Mouse (Mus musculus): ENCODE results near the gene Fam13c.
"Not testable (repeated sequence)": the region's sequence is repeated elsewhere in the genome, so short reads cannot be mapped to it uniquely, and the experiment has no call there.

The Fam13c gene

GRCm38 (mm10) chr10:70439676-70440521 is at the start of gene Fam13c:
Gene Fam13c, plus strand, starts transcription at chr10:70440481.
- DNase-seq (ENCODE audit: low spot score): peak; percentile 47

- DNase-seq (ENCODE audit: low spot score): peak; percentile 54
Measured at GRCm38 (mm10) chr10:70395900-70396299, 44.4 kb upstream of the Fam13c start.

- DNase-seq (ENCODE audit: low spot score): peak; percentile 39
Measured at GRCm38 (mm10) chr10:70398224-70398623, 42.1 kb upstream of the Fam13c start.

- no peak for DNase-seq (ENCODE audit: low spot score)
Measured at GRCm38 (mm10) chr10:70402006-70402405, 38.3 kb upstream of the Fam13c start.

DNA sequence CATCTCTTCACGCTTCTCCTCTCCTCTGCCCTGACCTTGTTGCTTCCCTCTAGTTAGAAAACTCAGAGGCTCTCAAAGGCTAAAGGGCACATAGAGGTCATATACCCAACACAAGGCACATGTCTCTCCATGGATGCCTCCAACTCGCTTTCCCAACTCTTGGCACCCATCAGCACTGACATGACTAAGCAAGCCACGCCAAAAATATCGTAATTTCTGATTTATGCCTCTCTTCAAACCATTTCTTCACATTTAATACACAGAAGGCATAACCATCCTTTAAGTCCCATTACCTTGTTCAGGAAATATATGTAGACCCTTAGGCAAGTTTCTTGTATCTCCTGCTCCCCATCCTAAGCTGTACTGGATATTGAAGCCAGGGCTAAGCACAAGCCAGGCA is 37.6 kb upstream of the Fam13c start:
- DNase-seq (ENCODE audit: low spot score): no peak

GRCm38 (mm10) chr10:70417811-70418486 is 22.3 kb upstream of the Fam13c start:
- peak; percentile 47 for DNase-seq (ENCODE audit: low spot score)

DNA sequence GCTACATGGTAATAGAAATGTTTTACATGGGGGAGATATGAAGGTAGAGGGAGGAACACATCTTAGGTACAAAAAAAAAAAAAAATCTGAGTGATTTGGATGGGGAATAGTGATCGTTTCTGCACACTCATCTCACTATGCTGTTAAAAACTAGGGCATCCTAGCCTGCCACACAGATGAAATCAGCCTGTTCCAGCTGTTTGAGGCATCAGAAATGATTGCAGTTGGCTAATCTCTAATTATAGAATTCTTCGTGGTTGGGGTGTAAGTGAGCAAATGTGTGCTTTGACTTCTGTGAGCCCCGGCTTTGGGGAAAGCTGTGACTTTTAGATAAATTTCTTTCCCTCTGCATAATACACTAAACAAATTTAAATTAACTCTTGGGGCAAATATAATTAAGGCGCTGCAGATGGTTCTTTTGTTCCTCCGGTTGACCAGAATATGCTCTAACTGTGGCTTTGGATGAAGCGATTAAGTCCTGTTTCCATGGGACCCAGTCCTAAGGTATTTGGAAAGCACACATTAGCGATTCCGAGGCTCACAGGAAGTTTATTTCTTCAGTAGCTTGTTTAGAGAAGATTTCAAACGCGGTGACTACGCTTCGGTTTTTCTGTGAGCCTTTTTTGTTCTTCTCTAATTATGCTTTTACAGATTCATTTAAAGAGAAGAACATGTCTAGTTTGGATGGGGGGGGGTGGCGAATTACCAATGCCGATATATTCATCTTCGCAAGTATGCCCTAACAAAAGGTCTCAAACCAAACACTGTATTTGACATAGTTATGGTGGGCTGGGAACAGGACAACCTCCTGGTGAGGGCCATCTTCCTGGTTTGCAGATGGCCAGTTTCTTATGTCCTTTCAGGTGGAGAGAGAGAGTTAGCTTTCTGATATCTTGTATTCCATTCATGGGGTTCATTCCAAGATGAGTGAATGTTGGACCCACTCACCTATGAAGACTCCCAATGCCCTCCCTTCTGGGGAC is 20.7 kb upstream of the Fam13c start:
- no peak for DNase-seq (ENCODE audit: low spot score)

DNA sequence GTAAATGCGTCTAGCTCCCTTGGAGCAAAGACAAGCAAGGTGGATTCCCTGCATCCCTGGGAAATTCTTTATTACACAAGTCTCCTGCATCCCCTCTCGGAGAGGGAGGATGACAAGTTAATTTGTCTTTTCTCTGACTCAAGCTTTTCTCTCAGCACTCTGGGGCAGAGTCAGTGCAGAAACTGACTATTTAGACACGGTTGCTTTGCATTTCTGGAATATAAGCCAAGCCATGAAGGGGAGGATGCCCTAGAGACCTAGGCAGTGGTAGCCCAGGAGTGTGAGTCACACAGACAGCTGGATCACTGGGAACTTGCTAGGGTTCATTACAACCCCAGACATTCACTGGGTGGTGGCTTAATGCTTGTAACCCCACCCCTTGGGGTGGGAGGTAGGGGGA is 13.9 kb upstream of the Fam13c start:
- no peak for DNase-seq (ENCODE audit: low spot score)

GRCm38 (mm10) chr10:70428121-70428662 is 12.1 kb upstream of the Fam13c start:
- peak; percentile 73 for DNase-seq (ENCODE audit: low spot score)

GRCm38 (mm10) chr10:70429341-70429740 is 10.9 kb upstream of the Fam13c start:
- DNase-seq (ENCODE audit: low spot score): no peak

DNA sequence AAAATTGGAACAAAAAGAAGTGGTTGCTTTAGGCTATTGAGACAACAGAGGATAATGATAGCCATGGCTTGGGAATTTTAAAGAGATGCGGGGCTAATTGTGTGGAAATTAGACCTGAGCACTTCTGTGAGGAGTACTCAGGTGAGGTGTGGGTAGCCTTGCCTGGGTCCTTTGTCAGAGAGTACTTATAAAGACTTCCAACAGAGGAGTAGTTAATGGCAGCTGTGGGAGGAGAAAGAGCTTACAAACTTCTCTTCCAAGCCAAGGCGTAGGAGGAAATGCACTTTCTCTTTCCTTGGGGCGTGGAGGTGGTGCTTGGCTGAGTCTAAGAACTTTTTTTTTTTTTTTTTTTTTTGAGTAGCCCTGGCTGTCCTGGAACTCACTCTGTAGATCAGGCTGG is 6.9 kb upstream of the Fam13c start:
- DNase-seq (ENCODE audit: low spot score): no peak

- DNase-seq (ENCODE audit: low spot score): not testable (repeated sequence)
Measured at GRCm38 (mm10) chr10:70433736-70434135, 6.5 kb upstream of the Fam13c start.

GRCm38 (mm10) chr10:70436656-70437055 is 3.6 kb upstream of the Fam13c start:
- no peak for DNase-seq (ENCODE audit: low spot score)

GRCm38 (mm10) chr10:70437289-70437688 is 3.0 kb upstream of the Fam13c start:
- DNase-seq (ENCODE audit: low spot score): no peak

- DNase-seq (ENCODE audit: low spot score): peak; percentile 72
Measured at GRCm38 (mm10) chr10:70440639-70441461, 569 bp downstream of the Fam13c start.

- no peak for DNase-seq (ENCODE audit: low spot score)
Measured at GRCm38 (mm10) chr10:70442156-70442555, 1.9 kb downstream of the Fam13c start.

- no peak for DNase-seq (ENCODE audit: low spot score)
Measured at GRCm38 (mm10) chr10:70442623-70443022, 2.3 kb downstream of the Fam13c start.

GRCm38 (mm10) chr10:70447787-70448186 is 7.5 kb downstream of the Fam13c start:
- DNase-seq (ENCODE audit: low spot score): no peak

- DNase-seq (ENCODE audit: low spot score): no peak
Measured at GRCm38 (mm10) chr10:70449206-70449605, 8.9 kb downstream of the Fam13c start.

DNA sequence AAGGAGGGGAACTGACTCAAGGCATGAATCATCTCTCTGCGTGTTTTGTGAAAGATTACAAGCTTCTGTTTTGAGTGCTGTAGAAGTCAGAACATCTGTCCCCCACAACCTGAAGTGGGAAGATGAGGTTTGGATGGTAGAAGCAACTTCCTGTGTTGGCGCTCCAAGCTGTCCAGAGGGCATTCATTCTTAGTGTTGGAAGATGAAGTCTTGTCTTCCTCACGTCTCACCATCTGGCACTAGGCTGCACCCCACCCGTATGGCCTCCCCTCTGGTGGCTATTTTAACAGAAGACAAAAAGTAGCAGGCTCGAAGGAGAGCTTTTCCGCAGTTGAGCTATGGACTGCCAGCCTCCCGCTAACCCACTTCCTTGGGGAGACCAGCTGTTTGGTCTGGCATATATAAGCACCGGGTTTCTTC is 15.6 kb downstream of the Fam13c start:
- DNase-seq (ENCODE audit: low spot score): peak; percentile 44
